Mouse (Mus musculus): ENCODE measurements at regions not wholly inside any gene's neighbourhood (a gene's known extent, or its start where the extent isn't known, plus 50 kb on each side); places are given as distances from the start of the nearest gene placed in this dataset.

DNA sequence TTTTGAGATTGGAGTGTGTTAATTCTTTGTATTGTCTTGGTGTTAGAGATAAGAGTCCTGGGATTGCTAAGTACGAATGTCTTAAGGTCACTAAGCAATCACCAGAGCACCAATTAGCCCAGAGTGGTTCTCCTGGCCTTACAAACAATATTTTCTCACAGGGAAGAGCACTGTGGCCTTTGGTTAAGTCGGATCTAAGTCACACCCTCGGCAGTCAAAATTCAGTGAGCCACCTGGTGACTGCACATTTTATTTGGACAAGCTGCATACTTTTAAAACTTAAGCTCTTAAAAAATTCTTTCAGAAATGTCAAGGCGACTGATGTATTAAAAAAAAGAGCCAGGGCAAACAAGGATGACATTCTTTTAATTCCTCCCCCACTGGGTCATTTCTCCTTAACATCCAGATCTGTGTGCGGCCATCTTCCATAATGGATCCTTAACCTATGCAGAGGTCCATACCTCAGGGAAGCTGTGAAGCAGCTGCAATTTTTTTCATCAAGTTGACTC, 60.9 kb upstream of the Foxa2 start:
- no peaks in the 10 kb centered on the region for H3K27me3 ChIP-seq (ENCODE audit: control insufficient read depth, insufficient read depth, low read length)
- H3K4me3 ChIP-seq (ENCODE audit: low read depth, low read length): no peak overlapping the region
- no peak overlapping the region for H3K27ac ChIP-seq (ENCODE audit: insufficient read depth, low read depth, low read length)
- no peak for TF ChIP-seq POLR2A (IDR thresholded peaks at IDR 0.05; ENCODE audit: low read depth, low read length)
- TF ChIP-seq CTCF (IDR thresholded peaks at IDR 0.05; ENCODE audit: extremely low read depth, insufficient read length, insufficient replicate concordance, low read depth, low read length): no peak
- WGBS: 35% methylated on average over 5 of the region's 5 CpGs
- H3K4me1 ChIP-seq (ENCODE audit: control insufficient read depth, insufficient read depth, insufficient read length, low read length): no peaks in the 10 kb centered on the region
- H3K36me3 ChIP-seq (ENCODE audit: control insufficient read depth, insufficient read depth, low read length): no peaks in the 10 kb centered on the region

DNA sequence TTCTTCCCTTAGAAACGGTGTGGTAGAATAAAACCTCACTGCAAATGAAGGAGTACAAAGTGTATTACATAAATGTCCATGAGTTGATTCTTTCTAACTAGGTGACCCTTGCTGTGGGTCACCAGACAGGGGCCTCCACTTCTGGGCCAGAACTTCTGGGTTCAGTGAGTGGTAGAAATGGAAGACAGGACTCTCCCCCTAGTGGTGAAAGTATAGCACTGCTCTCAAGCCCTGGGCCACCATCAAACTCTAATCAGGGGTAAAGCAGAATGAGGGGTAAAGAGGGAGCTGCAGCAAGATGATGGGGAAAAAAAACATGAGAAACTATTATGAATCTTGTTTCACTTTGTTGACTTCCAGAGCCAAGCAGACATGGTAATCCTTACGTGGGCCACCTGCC, 63.4 kb upstream of the Foxa2 start:
- no peak overlapping the region for H3K27ac ChIP-seq (ENCODE audit: insufficient read depth, low read depth, low read length)
- WGBS: 77% methylated on average over 2 of the region's 2 CpGs
- TF ChIP-seq CTCF (IDR thresholded peaks at IDR 0.05; ENCODE audit: extremely low read depth, insufficient read length, insufficient replicate concordance, low read depth, low read length): peak; percentile 61; the same call in 1 of the 2 replicates
- no peak for TF ChIP-seq POLR2A (IDR thresholded peaks at IDR 0.05; ENCODE audit: low read depth, low read length)
- H3K4me1 ChIP-seq (ENCODE audit: control insufficient read depth, insufficient read depth, insufficient read length, low read length): no peaks in the 10 kb centered on the region
- H3K4me3 ChIP-seq (ENCODE audit: low read depth, low read length): no peak overlapping the region
- H3K27me3 ChIP-seq (ENCODE audit: control insufficient read depth, insufficient read depth, low read length): no peaks in the 10 kb centered on the region
- no peaks in the 10 kb centered on the region for H3K36me3 ChIP-seq (ENCODE audit: control insufficient read depth, insufficient read depth, low read length)

DNA sequence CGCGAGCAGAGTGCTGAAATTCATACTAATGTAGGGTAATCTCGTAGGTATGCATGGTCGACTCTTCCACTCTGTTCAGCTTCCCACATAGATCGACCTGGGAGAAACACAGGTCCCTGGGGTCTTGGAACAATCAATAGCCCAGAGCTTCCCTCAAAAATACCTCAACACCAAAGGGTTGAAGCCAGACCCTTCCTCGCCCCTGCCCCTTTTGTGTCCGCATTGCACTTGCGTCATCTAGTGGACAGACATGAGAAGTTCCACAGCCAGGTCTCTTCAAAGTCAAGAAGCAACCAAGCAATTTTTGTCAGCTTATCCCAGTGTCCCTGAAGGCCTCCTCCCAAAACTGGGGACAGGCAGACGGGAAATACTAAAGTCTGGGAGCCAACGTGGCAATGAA, 65.1 kb upstream of the Foxa2 start:
- peak; percentile 58; the same call in 1 of the 2 replicates for TF ChIP-seq CTCF (IDR thresholded peaks at IDR 0.05; ENCODE audit: extremely low read depth, insufficient read length, insufficient replicate concordance, low read depth, low read length)
- TF ChIP-seq POLR2A (IDR thresholded peaks at IDR 0.05; ENCODE audit: low read depth, low read length): no peak
- Histone ChIP-seq H3K4me3 (ENCODE audit: low read depth, low read length) (no peak overlapping the region), H3K27ac (ENCODE audit: insufficient read depth, low read depth, low read length) (no peak overlapping the region), H3K27me3 (ENCODE audit: control insufficient read depth, insufficient read depth, low read length) (no peaks in the 10 kb centered on the region), H3K36me3 (ENCODE audit: control insufficient read depth, insufficient read depth, low read length) (no peaks in the 10 kb centered on the region), H3K4me1 (ENCODE audit: control insufficient read depth, insufficient read depth, insufficient read length, low read length) (no peaks in the 10 kb centered on the region)
- 16% methylated on average over 10 of the region's 10 CpGs for WGBS

DNA sequence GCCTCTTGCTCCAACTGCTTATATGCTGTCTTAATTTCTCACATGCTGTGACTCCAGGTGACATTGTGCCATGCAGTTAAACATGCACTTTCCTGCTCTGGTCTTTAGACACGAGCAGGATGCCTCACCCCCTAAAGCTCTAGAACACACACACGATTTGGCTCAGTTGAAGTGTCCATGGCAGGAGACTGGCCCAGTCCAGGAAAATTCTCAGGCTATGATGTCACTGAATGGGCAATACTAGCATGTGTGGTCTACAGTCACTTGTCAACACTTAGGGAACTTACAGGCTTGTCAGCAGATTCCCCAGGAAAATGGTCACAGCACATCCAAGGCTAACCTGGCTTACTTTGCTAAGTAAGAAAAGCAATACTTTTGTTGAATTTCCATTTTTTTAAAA, 66.4 kb upstream of the Foxa2 start:
- Histone ChIP-seq H3K27ac (ENCODE audit: insufficient read depth, low read depth, low read length) (no peak overlapping the region), H3K36me3 (ENCODE audit: control insufficient read depth, insufficient read depth, low read length) (no peaks in the 10 kb centered on the region), H3K4me3 (ENCODE audit: low read depth, low read length) (no peak overlapping the region), H3K4me1 (ENCODE audit: control insufficient read depth, insufficient read depth, insufficient read length, low read length) (no peaks in the 10 kb centered on the region), H3K27me3 (ENCODE audit: control insufficient read depth, insufficient read depth, low read length) (no peaks in the 10 kb centered on the region)
- WGBS: 37% methylated on average over 2 of the region's 2 CpGs
- no peak for TF ChIP-seq POLR2A (IDR thresholded peaks at IDR 0.05; ENCODE audit: low read depth, low read length)
- no peak for TF ChIP-seq CTCF (IDR thresholded peaks at IDR 0.05; ENCODE audit: extremely low read depth, insufficient read length, insufficient replicate concordance, low read depth, low read length)

DNA sequence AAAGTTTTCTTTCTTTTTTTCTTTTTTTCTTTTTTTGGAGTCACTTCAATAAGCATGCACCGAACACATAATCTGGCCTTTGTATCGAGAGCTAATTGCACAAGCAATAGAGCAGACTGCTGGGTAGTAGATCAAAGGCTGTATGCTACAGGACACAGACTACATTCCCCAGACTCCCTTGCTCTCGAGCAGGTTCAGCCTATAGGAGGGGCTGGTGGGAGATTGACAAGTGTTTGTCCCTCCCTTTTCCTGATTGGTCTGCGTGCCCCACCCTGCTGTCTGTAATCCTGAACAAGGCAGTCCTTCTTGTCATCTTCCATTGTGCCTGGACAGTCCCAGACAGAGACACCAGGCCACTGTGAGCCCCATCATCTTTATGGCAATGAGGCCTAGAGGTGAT, 67.8 kb upstream of the Foxa2 start:
- TF ChIP-seq POLR2A (IDR thresholded peaks at IDR 0.05; ENCODE audit: low read depth, low read length) (no peak), CTCF (IDR thresholded peaks at IDR 0.05; ENCODE audit: extremely low read depth, insufficient read length, insufficient replicate concordance, low read depth, low read length) (no peak)
- Histone ChIP-seq H3K4me3 (ENCODE audit: low read depth, low read length) (no peak overlapping the region), H3K36me3 (ENCODE audit: control insufficient read depth, insufficient read depth, low read length) (no peaks in the 10 kb centered on the region), H3K4me1 (ENCODE audit: control insufficient read depth, insufficient read depth, insufficient read length, low read length) (no peaks in the 10 kb centered on the region), H3K27ac (ENCODE audit: insufficient read depth, low read depth, low read length) (no peak overlapping the region), H3K27me3 (ENCODE audit: control insufficient read depth, insufficient read depth, low read length) (no peaks in the 10 kb centered on the region)
- WGBS: 14% methylated on average over 4 of the region's 4 CpGs

DNA sequence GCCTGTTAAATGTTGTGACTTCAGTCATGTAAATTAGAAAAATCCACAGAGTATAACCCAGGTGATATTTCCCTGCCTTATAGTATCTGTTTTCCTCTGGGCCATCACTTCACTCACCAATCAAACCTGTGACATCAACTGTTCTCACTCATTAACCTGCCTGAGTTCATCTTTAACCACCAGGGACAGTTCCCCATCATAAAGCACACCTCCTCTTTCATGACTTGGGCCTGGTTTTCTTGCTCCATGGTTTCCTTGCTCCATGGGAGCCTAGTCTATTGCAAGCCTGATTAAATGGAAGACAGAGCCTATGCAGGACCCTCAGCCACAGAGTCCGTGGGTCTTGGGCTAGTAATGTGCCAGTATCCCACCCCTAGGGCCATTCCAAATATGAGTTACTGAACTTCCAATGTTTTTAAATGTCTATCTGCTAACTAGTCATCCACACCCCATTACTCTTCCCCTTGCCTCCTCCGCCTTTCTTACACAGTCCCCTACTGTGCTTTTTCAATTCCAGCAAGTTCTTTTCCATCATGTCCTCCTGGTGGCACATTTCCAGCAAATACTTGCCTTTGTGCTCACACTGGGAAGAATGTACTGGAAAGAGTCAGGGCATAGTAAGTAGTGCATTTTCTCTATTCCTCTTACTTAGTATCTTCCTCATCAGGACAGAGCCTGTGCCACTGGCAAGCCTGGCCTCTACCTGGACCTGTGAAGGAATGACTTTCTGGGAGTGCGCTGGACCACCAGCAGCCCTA, 69.4 kb upstream of the Foxa2 start:
- Histone ChIP-seq H3K36me3 (ENCODE audit: control insufficient read depth, insufficient read depth, low read length) (no peaks in the 10 kb centered on the region), H3K27ac (ENCODE audit: insufficient read depth, low read depth, low read length) (no peak overlapping the region), H3K4me3 (ENCODE audit: low read depth, low read length) (no peak overlapping the region), H3K4me1 (ENCODE audit: control insufficient read depth, insufficient read depth, insufficient read length, low read length) (no peaks in the 10 kb centered on the region), H3K27me3 (ENCODE audit: control insufficient read depth, insufficient read depth, low read length) (no peaks in the 10 kb centered on the region)
- WGBS: 83% methylated on average over 3 of the region's 3 CpGs
- TF ChIP-seq POLR2A (IDR thresholded peaks at IDR 0.05; ENCODE audit: low read depth, low read length) (no peak), CTCF (IDR thresholded peaks at IDR 0.05; ENCODE audit: extremely low read depth, insufficient read length, insufficient replicate concordance, low read depth, low read length) (no peak)

GRCm38 (mm10) chr2:148117420-148117819, 70.7 kb upstream of the Foxa2 start:
- 22% methylated on average over 2 of the region's 2 CpGs for WGBS
- TF ChIP-seq CTCF (IDR thresholded peaks at IDR 0.05; ENCODE audit: extremely low read depth, insufficient read length, insufficient replicate concordance, low read depth, low read length): no peak
- no peak for TF ChIP-seq POLR2A (IDR thresholded peaks at IDR 0.05; ENCODE audit: low read depth, low read length)
- H3K36me3 ChIP-seq (ENCODE audit: control insufficient read depth, insufficient read depth, low read length): no peaks in the 10 kb centered on the region
- H3K4me3 ChIP-seq (ENCODE audit: low read depth, low read length): no peak overlapping the region
- H3K27me3 ChIP-seq (ENCODE audit: control insufficient read depth, insufficient read depth, low read length): no peaks in the 10 kb centered on the region
- H3K4me1 ChIP-seq (ENCODE audit: control insufficient read depth, insufficient read depth, insufficient read length, low read length): no peaks in the 10 kb centered on the region
- no peak overlapping the region for H3K27ac ChIP-seq (ENCODE audit: insufficient read depth, low read depth, low read length)
